Mouse (Mus musculus) layer of hippocampus, adult 18-20 months (tissue): ENCODE measurements at regions not wholly inside any gene's neighbourhood (a gene's known extent, or its start where the extent isn't known, plus 50 kb on each side); places are given as distances from the start of the nearest gene placed in this dataset.

Source experiments
- DNase-seq, 2 experiments: peaks; one replicate each; pipeline ENCODE4 v3.0.0; 2022; ENCODE audit warnings: low spot score in 2 of 2

DNA sequence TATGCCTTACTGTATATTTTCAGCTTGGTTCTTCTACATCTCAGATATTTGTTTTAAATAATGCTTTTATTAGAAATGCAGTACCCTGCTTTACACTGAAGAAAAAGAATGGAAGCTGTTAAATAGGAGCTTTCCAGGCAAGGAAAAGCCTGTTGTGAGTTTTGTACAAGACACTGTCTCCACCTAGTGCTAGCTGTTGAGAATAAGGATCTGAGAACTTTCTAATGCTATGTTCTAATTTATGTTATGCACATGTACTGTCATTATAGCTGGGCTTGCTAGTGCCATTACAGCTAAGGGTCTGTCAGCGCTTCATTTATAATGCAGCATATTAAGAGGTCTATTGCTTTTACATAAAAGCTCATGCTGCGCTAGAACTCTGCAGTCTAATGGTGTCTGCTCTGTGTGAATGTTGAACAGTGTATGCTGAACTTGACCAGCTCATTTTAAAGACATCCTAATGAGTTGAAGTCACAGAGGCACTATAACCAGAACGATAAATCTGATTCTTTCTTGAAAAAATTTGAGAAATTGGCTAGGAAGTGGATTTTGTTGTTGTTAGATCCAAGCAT, 315.4 kb upstream of the Dnajc24 start:
- DNase-seq, result peak in 1 of 2 experiments; percentile 32

DNA sequence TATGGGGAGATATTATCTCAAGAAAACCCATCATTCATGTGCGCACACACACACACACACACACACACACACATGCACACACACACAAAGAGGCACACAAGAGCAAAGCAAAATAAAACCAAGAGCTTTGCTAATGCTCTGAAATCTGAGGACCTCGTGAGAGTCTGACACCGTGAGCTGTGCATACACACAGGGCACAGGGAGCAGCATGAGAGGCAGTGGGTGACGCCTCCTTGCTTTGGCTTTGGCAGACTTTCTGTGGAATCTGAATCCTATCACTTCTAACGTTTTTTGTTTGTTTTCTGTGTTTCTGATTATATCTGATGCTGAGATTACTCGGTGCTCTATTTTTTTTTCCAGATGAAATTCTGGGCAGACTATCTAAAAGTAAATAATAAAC, 343.4 kb upstream of the Dnajc24 start:
- DNase-seq, result no peak

DNA sequence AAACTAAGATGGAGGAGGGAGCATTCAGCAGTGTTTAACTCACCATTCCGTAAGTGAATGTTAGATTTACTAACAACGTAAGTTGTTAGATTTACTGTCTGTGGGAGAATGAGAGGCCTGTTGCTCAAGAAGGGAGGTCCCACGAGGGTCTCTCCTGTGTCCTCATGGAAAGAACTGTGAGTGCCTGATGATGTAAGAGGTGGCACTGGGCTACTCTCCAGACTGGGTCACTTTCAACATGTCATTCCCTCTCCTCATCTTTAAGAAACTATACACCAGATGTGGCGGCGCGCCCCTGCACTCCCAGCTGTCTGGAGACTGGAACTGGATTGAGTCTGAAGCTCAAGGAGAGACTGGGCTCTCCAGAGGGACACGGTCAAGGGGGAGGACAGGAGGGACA, 343.9 kb upstream of the Dnajc24 start:
- DNase-seq, result no peak

DNA sequence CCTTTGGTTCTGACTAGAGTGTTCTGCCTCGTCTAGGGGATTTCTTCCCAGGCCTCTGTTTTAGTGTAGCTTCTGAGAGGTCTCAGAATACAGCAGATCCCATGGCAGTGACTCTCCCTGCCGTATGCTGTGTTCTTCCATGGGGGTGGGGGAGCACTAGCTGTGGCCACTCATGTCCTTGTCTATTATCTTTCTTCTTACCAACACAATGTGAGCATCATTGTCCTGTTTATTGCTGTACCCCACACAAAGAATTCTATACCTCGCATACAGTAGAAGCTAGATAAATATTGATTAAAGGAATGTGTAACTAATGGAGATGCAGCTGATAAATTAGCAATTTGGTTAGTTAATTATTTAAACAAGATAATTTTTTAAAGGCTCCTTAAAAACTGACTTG, 337.5 kb upstream of the Mpped2 start:
- no peak for DNase-seq

DNA sequence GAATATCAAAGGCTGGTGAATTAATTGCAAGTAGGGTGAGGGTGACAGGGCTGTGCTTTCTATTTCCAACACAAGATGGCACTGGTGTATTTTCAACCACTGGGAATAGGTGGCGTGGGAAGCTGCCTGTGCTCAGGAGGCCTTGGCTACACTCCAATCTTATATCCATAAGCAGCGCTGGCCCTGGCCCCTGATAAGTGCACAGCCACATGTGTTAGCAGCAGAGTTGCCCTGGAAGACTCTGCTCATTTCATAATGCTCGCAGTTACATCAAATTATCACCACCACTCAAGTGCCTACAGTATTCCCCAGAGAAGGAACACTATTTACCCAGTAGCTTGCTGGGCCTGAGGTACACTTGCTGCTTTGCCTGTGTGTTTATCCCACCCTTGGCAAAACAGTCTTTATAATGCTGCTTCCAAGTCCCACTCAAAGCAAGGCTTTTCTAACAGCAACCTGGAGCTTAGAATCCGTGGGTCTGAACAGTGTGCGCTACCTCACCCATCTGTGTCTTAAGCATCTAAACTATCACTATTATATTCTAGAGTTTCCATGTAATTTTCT, 337.0 kb upstream of the Mpped2 start:
- peak; percentile 51 to 87 for DNase-seq

DNA sequence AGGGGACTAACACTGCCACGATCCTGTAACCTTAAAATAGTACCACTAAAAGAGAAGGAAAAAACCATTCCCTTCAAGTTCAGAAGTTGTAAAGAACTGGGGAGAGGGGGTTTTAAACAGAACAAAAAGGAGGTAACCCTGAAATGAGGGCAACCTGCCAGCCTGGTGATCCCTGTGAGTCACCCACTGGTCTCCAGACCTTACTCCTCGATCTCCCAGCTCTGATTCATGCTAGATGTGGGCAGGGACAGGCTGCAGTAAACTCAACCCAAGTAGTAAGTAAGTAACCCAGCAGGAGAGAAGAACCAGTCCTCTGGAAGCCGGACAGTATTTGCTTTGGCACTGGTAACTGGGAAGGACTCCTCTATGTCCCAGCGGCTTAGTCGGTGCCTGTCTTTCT, 324.4 kb upstream of the Mpped2 start:
- no peak for DNase-seq

DNA sequence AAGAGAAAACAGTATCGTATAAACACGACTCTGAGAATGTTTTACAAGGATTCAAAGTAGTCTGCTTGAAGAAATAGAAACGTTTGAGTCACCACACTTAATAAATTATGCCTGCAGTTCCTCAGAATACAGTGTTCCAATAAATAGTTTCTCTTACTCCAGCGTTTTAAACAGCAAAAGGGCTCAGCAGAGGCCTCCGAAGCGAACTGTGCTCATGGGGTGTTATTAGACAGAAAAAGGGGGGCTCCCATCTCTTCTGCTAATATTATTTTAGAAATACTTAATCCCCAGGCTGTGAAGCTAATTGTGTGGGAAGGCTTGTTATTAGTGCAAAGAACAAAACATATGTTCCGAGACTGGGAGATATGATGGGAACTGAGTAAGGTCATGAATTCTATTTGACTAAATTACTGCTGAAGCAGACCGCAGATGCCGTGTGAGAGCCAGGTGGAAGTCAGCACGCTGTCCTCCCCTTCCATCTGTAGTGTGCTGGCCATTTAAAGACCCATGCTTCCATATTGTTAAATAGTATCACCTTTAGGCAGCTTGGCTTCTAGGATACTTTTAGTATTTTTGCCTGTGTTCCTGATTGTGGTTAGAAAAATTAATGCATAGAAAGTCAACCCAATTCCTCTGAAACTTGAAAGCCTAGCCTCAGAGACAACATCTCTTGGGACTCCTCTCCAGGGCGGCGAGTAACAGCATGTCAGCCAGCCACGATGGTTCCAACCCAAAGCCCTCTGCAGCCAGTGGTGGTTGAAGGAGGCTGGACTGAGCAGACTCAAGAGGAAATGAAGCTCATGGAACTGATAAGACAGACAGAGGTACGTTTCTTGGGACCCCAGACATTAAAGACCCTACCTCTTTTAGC, 309.4 kb upstream of the Mpped2 start:
- peak in 1 of 2 experiments; percentile 3 for DNase-seq

DNA sequence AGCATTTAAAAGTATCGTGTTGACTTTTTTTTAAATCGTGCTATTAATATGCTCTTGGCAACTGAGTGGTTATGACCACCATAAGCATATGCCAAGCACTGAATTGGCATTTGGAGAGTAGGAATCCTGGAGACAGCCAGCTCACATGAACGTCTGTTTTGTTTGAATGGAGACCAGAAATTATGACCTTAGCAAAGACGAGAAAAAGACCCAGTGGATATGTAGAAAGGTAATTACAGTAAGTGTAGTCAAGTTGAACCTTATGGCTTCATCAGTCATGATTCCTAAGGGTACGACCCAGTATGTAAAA, 308.8 kb upstream of the Mpped2 start:
- no peak for DNase-seq

DNA sequence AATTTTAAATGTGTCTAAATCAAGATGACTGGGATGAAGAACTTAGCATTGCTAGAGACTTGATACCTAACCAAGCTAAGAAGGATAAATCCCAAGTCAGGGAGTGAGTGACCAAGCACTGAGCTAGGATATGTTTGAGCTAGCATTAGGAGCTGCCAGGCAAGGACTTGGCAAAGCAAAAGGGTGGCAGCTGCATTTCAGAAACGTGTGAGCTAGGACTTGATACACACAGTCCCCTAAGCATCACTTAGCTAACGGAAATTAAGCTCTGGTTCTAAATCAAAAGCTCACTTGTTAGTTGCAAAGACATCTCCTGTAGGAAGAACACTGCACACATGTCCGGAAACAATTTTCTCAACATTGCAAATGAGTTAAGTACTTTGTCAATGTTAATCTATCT, 308.2 kb upstream of the Mpped2 start:
- peak in 1 of 2 experiments; percentile 37 for DNase-seq

DNA sequence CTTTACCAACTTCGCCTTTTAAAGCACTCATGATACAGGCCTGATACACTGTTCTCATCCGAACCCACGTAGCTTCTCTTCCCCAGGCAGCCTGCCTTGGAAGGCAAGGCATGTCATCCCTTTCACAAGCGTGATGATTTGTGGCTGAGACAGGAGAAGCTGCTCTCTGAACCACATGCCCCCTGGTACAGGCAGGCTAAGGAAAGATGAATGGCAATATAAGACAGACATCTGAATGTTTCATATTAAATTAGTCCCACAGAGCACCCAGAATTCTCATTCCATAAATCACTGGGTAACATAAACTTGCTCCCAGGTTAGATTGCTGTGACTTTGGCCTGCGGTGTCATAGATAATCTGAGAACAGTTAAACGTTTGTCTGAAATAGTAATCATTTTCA, 280.9 kb upstream of the Mpped2 start:
- DNase-seq, result no peak

DNA sequence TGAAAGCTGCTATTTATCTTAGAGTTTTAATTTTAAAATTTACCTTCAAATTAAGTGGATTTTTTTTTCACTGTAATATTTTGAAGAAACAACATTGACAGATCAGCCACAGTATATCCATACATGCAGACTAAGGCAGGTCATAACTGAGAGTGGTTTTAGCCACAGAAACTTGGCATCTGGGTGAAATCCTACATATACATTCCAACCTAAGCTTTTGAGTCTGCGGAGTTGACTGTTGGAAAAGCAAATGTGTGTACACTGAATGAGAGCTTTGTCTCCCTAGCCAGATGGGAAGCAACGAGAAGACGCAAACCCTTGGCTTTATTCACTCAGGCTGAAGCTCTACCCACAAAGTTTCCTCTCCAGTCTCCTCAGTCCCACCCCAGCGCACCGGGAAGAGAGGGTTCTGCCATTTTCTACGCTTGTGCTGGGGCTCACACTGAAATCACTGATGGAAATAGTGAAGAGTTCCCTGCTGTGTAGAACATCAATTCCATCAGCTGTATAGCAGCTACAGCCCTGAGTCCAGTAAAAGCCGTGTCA, 277.5 kb upstream of the Mpped2 start:
- DNase-seq, result no peak

DNA sequence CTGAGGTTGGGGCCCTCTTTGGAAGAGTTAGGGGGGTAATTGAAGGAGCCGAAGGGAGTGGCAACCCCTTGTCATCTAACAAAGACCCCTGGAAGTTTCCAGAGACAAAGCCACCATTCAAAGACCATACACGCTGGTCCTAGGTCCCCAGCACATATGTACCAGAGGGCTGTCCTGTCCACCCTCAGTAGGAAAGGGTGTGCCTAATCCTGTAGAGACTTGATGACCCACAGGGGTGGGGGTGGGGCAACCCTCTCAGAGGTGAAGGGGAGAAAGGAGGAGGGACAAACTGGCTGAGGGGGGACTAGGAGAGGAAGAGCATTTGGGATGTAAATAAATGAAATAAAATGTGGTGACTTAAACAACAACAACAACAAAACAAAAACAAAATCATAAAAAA, 274.9 kb upstream of the Mpped2 start:
- no peak for DNase-seq

DNA sequence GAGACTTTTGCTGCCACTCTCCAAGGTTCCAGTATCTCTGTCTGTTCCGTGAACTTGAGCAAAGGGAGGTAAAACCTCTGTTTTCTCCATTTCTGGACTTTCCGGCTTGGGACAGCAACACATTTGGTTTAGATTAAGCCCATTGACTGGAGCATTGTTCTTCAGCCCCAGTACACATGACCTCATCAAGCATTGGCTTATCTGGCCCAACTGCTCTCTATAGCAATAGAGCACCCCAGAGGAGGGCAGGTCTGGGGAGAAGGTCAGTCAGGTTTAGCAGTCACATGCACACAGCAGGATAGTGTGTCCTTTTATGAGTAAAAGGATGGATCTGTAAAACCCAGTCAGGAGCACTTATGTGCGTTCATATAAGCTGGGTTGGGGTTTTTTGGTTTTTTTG, 268.1 kb upstream of the Mpped2 start:
- no peak for DNase-seq

DNA sequence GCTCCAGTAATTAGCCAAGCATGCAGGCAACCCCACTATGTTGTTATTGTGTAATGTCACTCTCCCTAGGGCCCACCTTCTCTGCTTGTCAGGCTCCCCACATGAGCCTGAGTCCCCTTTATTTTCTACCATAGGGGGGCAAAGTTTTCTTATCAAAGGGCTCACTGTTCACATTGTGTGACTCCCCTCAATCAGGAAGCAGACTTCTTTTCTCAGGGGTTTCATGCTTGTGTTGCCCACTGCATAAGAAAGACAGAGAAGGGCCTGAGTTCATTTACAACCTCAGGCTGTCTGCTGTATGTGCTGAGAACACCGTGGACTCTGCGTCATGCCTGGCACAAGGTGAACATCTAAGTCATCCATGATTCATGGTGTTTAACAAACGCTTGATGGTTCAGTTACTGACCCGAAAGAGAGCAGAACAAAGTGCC, 267.6 kb upstream of the Mpped2 start:
- no peak for DNase-seq

DNA sequence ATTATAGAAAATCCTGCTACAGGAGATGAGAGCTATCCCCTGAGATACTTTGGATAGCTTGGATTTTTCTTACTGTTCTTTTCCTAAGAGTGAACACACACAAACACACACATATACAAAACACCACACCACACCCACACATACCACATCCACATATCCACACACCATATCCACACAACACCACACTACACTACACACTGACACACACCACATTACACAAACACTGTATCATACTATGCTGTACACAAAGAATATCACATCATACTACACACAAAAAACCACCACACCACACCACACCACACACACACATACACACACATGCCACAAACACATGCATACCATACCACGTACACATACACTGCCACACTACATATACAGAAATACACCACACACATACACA, 267.1 kb upstream of the Mpped2 start:
- no peak for DNase-seq

DNA sequence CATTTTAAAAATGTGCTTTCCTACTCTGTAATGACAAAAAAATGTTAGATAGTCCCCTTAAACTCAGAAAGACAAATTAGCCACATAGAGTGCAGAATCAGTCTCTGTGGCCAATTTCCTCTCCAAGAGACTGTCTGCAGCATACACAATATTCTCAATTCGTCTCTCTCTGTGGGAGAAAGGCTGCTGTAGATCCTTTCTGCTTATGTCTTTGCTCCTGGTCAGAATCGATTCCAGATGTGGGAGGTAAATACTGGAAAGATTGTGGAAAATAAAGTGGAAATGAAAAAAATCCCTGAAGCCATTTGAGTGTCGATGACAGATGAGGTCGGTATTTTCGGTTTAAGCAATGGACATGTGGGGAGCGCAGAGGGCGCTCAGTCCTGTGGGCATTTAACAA, 265.8 kb upstream of the Mpped2 start:
- DNase-seq, result no peak

DNA sequence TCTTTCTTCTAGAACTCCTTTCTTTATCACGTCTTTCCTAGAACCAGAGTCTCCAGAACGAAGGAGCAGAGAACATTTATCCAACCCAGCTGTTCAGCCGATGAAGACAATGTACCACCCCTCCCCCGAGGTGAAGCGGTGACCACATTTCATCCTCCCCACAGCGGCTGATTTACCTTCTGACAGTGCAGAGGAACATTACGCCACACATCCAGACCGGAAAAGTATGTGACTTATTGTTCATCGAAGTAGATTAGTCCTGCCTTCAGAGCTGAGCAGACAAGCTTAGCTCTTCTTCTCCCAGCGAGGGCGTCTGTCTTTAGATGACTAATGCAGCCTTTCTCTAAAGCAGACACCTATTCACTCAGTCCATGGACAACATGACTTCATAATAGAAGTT, 264.2 kb upstream of the Mpped2 start:
- no peak for DNase-seq

DNA sequence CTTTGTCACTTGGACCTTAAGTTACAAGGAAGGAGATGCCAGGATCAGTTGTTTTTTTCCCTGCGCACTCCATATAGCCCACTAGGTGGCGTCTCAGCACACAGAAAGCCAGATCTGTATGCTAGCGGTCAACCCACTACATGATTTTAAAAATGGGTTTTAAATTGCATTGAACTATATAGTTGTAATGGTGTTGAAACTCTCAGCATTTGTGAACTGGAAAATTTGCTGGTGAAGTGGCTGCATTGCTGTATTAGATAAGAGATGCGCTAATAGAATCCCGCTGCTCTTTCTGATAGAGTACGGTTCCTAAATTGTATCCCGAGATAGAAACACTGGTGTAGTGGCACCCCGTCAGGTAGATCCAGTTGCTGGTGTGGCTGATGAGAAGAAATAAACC, 261.9 kb upstream of the Mpped2 start:
- DNase-seq, result peak; percentile 54 to 90

DNA sequence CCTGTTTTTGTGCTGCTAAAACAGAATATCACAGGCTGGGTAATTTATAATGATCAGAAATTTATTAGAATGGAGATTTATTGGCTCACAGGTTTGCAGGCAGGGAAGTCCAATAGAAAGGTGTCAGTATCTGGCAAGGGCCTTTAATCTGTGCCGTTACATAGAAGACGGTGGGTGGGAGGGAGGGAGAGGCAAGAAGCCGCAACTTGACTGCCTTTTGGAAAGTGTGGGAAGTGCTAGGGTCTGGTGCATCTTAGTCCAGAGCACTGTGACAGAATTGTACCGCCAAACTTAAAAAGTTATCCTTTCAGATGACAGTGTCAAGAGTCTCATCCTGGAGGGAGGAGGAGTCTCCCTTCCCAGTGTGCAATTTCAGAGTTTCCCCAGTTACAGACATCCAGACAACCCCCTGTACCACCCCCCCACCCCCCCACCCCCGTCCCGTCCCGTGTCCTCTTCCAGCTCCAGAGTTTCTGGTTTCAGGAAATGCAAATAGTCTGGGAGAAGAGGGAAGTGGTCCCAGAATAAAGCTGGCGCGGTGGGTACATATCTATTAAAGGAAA, 261.4 kb upstream of the Mpped2 start:
- DNase-seq, result no peak

DNA sequence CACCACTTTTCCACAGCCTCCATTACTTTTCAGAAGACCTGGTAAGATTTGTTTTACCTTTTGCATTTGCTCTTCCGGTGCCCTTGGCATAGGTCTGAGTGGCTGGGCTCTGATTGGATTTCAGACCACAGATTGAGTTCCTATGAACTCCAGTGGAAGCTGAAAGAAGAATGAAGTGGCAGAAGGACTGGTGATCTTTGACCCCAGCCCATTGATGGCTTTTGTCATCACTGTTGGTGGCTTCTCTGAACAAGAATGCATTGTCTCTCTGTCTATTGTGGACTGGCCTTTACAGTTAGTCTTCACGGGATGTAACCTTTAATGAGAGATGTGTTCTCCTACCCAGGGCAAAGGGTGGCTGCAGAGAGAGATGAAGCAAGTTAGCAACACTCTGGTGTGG, 256.9 kb upstream of the Mpped2 start:
- no peak for DNase-seq

DNA sequence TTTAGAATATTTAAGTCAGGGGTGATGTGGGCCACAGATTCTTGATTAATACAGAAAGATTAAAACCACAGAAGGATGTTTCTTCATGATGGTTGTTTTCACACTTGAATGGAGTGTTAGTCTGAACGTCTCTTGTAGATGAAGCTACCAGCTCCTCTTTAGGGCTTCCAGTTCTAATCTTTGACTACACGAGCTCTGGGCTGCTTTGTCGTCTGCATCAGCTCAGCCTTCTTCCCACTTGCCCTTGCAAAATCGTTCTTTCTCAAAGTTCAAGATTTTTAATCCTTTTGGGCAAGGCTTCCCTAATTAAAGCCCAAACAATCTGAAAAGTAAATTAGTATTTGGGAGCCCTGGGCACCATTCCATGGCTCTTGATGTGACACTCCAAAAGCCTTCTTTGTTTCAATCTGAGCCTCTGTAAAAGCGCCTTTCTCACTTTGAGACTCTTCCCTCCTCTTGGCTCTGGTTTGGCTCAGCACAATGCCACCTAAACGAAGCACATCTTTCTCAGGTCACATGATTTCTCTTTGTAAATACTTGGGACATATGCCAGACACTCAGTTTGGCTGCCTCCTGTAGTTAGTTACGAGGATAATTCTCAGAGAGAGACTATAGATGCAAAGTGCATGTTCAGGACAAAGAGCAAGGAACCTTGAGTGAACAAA, 238.6 kb upstream of the Mpped2 start:
- peak in 1 of 2 experiments; percentile 30 for DNase-seq

DNA sequence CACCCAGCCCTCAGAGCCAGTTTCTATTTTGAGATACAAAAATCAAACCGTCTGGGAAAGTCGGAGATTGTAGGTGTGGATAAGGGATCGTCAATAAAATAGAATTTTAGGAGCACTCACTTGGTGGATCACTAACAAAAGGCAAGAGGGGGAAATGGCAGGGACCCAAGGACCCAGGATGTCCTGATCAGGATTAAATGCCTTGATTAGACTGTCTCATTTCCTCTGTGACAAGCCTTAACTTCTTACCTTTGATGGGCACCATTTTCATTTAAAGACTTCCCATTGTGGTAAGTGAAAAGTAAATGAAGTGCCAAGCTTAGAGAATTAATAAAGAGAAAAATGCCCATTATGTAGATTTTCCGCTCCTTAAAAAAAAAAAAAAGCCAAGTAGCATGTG, 238.0 kb upstream of the Mpped2 start:
- no peak for DNase-seq
